Mouse (Mus musculus) limb, embryonic 10.5 days (tissue): ENCODE data around the gene Tspyl3. TPM values are rescaled to one million over a fixed set of nuclear protein-coding genes. Genes with fewer than 3 reads are reported as not detected.

Experiments
- DNase-seq: peaks from one replicate; pipeline ENCODE4 v3.0.0-alpha.2; 2017; ENCODE audit warnings: low spot score
- H3K27ac ChIP-seq: fragments of 300-500 bp; sonication (generic); 2 replicates; pipeline ENCODE4 v1.5.1; 2016; ENCODE audit warnings: mild to moderate bottlenecking
- H3K27me3 ChIP-seq: fragments of 300-500 bp; sonication (generic); 2 replicates; pipeline ENCODE4 v1.6.1; 2016; ENCODE audit warnings: low read depth, mild to moderate bottlenecking; ENCODE audit not compliant: poor library complexity, severe bottlenecking
- H3K36me3 ChIP-seq: fragments of 300-500 bp; sonication (generic); 2 replicates; pipeline ENCODE4 v1.6.1; 2016; ENCODE audit warnings: mild to moderate bottlenecking, moderate library complexity
- H3K4me1 ChIP-seq: fragments of 300-500 bp; sonication (generic); 2 replicates; pipeline ENCODE4 v1.6.1; 2016
- H3K4me3 ChIP-seq: fragments of 300-500 bp; sonication (generic); 2 replicates; pipeline ENCODE4 v1.5.1; 2016; ENCODE audit warnings: mild to moderate bottlenecking, moderate library complexity
- H3K9me3 ChIP-seq: fragments of 300-500 bp; sonication (generic); replicated peaks from 2 replicates; pipeline ENCODE4 v1.6.1; 2016; ENCODE audit warnings: mild to moderate bottlenecking
- WGBS: fragments of 180-500 bp; shearing (Covaris S2); methylation state at CpG from one replicate; pipeline ENCODE4 v1.1.7; 2016; 5-methylcytosine and 5-hydroxymethylcytosine counted together
- polyA plus RNA-seq: library from polyadenylated mRNA; unstranded; fragments of >200 nt; fragmentation: Nextera tagmentation; extraction: Ambion mirVana; gene quantifications from 2 replicates; pipeline ENCODE4 v1.2.1, GENCODE M21; 2016

Gene Tspyl3
- polyA plus RNA-seq, 1 experiment from 2014 or later: 9.9 TPM

DNA sequence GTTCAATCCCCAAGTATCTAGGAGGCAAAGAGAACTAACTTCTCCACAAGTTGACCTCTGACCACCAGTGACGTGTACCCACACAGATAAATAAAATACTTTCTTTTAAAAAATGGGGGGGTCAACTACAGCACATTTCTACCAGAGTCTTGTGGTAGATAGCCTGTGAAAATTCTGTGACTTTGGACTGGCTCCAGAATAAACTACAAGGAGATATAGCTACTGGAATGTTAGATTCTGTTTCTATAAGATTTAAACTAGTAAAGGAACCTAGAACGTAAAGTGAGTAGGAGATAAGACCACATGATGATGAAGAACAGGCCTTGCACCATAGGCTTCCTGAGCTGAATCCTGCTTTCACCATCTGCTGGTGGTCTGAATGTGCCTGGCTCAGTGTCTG, 37.4 kb downstream of the Tspyl3 start:
- H3K4me3 ChIP-seq: no peak overlapping the region
- H3K27ac ChIP-seq: no peak overlapping the region
- H3K4me1 ChIP-seq: no peaks in the 10 kb centered on the region
- H3K36me3 ChIP-seq: peaks cover 100% of the 10 kb centered on the region
- 92% methylated on average over 2 of the region's 2 CpGs for WGBS
- DNase-seq: no peak
- no peaks in the 10 kb centered on the region for H3K27me3 ChIP-seq
- H3K9me3 ChIP-seq: no peaks in the 10 kb centered on the region

- Histone ChIP-seq H3K27me3 (no peaks in the 10 kb centered on the region), H3K36me3 (peaks cover 99% of the 10 kb centered on the region), H3K4me3 (no peak overlapping the region), H3K4me1 (no peaks in the 10 kb centered on the region), H3K27ac (no peak overlapping the region), H3K9me3 (no peaks in the 10 kb centered on the region)
- WGBS: 86% methylated on average over 2 of the region's 2 CpGs
- DNase-seq: no peak
These were observed 39.1 kb downstream of the Tspyl3 start for GRCm38 (mm10) chr2:153186176-153186591.

GRCm38 (mm10) chr2:153179961-153180360, 45.3 kb downstream of the Tspyl3 start:
- Histone ChIP-seq H3K4me3 (no peak overlapping the region), H3K9me3 (no peaks in the 10 kb centered on the region), H3K36me3 (peaks cover 68% of the 10 kb centered on the region), H3K27ac (no peak overlapping the region), H3K4me1 (no peaks in the 10 kb centered on the region), H3K27me3 (no peaks in the 10 kb centered on the region)
- 91% methylated on average over 3 of the region's 3 CpGs for WGBS
- DNase-seq: no peak

- 89% methylated on average over 10 of the region's 10 CpGs for WGBS
- Histone ChIP-seq H3K27ac (no peak overlapping the region), H3K36me3 (peaks cover 66% of the 10 kb centered on the region), H3K9me3 (no peaks in the 10 kb centered on the region), H3K4me1 (no peaks in the 10 kb centered on the region), H3K27me3 (no peaks in the 10 kb centered on the region), H3K4me3 (no peak overlapping the region)
- no peak for DNase-seq
These were observed 45.9 kb downstream of the Tspyl3 start for GRCm38 (mm10) chr2:153179126-153179860.

- Histone ChIP-seq H3K27me3 (no peaks in the 10 kb centered on the region), H3K27ac (no peak overlapping the region), H3K4me3 (no peak overlapping the region), H3K9me3 (no peaks in the 10 kb centered on the region), H3K36me3 (peaks cover 46% of the 10 kb centered on the region), H3K4me1 (no peaks in the 10 kb centered on the region)
- no peak for DNase-seq
- WGBS: 94% methylated on average over 3 of the region's 3 CpGs
These were observed 48.1 kb downstream of the Tspyl3 start for GRCm38 (mm10) chr2:153177188-153177587.

GRCm38 (mm10) chr2:153175995-153176570, 49.2 kb downstream of the Tspyl3 start:
- WGBS: 80% methylated on average over 8 of the region's 8 CpGs

More at GRCm38 (mm10) chr2:153175995-153176570, 49.2 kb downstream of the Tspyl3 start:
- no peak overlapping the region for H3K27ac ChIP-seq
- no peaks in the 10 kb centered on the region for H3K27me3 ChIP-seq
- H3K36me3 ChIP-seq: peaks cover 43% of the 10 kb centered on the region
- no peaks in the 10 kb centered on the region for H3K9me3 ChIP-seq
- no peak for DNase-seq
- H3K4me3 ChIP-seq: no peak overlapping the region
- H3K4me1 ChIP-seq: no peaks in the 10 kb centered on the region

Other genes with a start within 250 kb of the Tspyl3 start
- 82.6 and 92.5 TPM in 2 replicates for gene Pdrg1, start 210.0 kb downstream of the Tspyl3 start, polyA plus RNA-seq
- gene Xkr7, start 193.6 kb downstream of the Tspyl3 start, polyA plus RNA-seq: not detected in 2 replicates
- 1.5 and 1.7 TPM in 2 replicates for gene Ccm2l, start 159.5 kb downstream of the Tspyl3 start, polyA plus RNA-seq
- 0.88 and 1.1 TPM in 2 replicates for gene Hck, start 117.0 kb downstream of the Tspyl3 start, polyA plus RNA-seq
- gene Tm9sf4, start 64.1 kb downstream of the Tspyl3 start, polyA plus RNA-seq: 66.5 and 84.3 TPM in 2 replicates
- gene Plagl2, start 16.0 kb upstream of the Tspyl3 start, polyA plus RNA-seq: 24.6 and 27.3 TPM in 2 replicates
- gene Pofut1, start 16.1 kb upstream of the Tspyl3 start, polyA plus RNA-seq: 5.9 and 6.1 TPM in 2 replicates
- 4.8 and 5.4 TPM in 2 replicates for gene Kif3b, start 66.0 kb upstream of the Tspyl3 start, polyA plus RNA-seq
- 17.0 and 17.2 TPM in 2 replicates for gene Asxl1, start 120.4 kb upstream of the Tspyl3 start, polyA plus RNA-seq